Mouse (Mus musculus): ENCODE measurements at regions not wholly inside any gene's neighbourhood (a gene's known extent, or its start where the extent isn't known, plus 50 kb on each side); places are given as distances from the start of the nearest gene placed in this dataset.

DNA sequence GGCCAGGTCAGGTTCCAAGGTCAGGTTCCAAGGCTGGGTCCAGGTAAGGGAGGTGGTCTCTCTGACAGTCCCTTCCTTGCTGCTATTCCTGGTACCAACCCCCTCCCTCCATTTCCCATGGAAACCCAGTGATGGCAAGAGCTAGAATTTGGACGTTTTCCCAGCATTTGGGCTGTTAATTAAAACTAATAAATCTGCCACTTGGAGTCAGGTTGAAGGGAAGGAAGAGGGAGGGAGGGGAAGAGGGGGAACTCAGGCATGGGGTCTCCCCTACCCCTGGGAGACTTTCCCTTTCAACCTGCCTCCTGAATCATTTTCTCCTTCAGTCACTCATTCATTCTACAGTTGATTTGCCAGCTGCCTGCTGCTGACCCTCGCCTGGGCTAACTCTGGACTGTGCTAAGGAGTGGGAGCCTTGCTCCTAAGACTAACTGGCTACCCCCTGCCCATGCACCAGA lies 179.5 kb downstream of the Tmem132e start:
- Histone ChIP-seq H3K4me2 (replicated peaks; ENCODE audit: low read depth, low read length) (no peak overlapping the region), H3K4me3 (ENCODE audit: low read length) (no peak overlapping the region), H3K27ac (ENCODE audit: low read length) (no peak overlapping the region), H3K36me3 (ENCODE audit: insufficient read depth, low read length) (no peaks in the 10 kb centered on the region), H3K27me3 (ENCODE audit: insufficient read depth, low read length) (no peaks in the 10 kb centered on the region), H3K9ac (replicated peaks; ENCODE audit: low read length) (no peak overlapping the region), H3K4me1 (ENCODE audit: insufficient read depth, low read length) (peaks cover 22% of the 10 kb centered on the region), H3K9me3 (ENCODE audit: low read length) (no peaks in the 10 kb centered on the region)
- WGBS, result 4% methylated on average over 2 of the region's 2 CpGs
- ATAC-seq (ENCODE audit: low FRiP score, low TSS enrichment), result no peak

- Histone ChIP-seq H3K9ac (replicated peaks; ENCODE audit: low read length) (no peak overlapping the region), H3K36me3 (ENCODE audit: insufficient read depth, low read length) (no peaks in the 10 kb centered on the region), H3K4me3 (ENCODE audit: low read length) (no peak overlapping the region), H3K9me3 (ENCODE audit: low read length) (no peaks in the 10 kb centered on the region), H3K4me1 (ENCODE audit: insufficient read depth, low read length) (peaks cover 22% of the 10 kb centered on the region), H3K4me2 (replicated peaks; ENCODE audit: low read depth, low read length) (no peak overlapping the region), H3K27me3 (ENCODE audit: insufficient read depth, low read length) (no peaks in the 10 kb centered on the region), H3K27ac (ENCODE audit: low read length) (no peak overlapping the region)
- ATAC-seq (ENCODE audit: low FRiP score, low TSS enrichment), result no peak
- 65% methylated on average over 9 of the region's 9 CpGs for WGBS
Measured at GRCm38 (mm10) chr11:82567014-82567685, 178.4 kb downstream of the Tmem132e start.

DNA sequence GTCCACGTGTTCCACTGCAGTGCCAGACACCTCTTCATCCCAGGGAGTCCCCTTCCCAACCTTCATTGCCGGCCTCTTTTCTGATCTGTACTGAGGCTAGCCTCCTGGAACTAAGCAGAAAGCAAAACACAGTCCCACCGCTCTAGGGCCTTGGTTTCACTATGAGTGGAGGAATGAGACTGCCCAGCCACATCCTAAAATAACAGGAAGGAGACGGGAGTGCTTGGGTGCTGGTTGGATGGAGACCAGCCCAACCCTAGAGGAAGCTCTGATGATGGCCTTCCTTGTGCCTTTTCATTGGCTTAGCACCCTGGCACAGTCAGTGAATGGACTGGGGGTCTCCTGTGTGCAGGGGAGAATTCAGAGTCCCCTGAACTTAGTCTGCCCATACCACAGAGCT lies 177.4 kb downstream of the Tmem132e start:
- Histone ChIP-seq H3K9ac (replicated peaks; ENCODE audit: low read length) (no peak overlapping the region), H3K4me3 (ENCODE audit: low read length) (no peak overlapping the region), H3K27me3 (ENCODE audit: insufficient read depth, low read length) (no peaks in the 10 kb centered on the region), H3K4me1 (ENCODE audit: insufficient read depth, low read length) (peaks cover 22% of the 10 kb centered on the region), H3K9me3 (ENCODE audit: low read length) (no peaks in the 10 kb centered on the region), H3K36me3 (ENCODE audit: insufficient read depth, low read length) (no peaks in the 10 kb centered on the region), H3K27ac (ENCODE audit: low read length) (no peak overlapping the region), H3K4me2 (replicated peaks; ENCODE audit: low read depth, low read length) (no peak overlapping the region)
- no peak for ATAC-seq (ENCODE audit: low FRiP score, low TSS enrichment)
- 62% methylated on average over 4 of the region's 4 CpGs for WGBS

DNA sequence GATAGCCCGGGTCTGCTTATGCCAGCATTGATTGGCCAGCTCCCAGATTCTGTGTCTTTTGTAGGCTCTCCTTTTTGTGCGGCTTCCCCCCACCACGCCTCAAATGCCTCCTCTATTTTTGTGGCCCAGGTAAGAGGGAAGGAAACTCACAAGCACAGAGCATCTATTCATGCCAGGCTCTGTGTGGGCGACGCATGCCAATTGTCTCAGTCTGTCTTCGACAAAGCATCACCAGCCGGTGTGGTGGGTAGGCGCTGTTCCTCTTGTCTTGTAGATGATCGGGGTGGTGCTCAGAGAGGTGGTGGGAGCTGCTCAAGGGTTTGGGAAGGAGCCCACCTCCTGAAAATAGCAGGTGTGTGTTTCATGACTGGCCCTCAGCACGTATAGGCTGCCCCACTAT lies 175.5 kb downstream of the Tmem132e start:
- Histone ChIP-seq H3K9me3 (ENCODE audit: low read length) (no peaks in the 10 kb centered on the region), H3K36me3 (ENCODE audit: insufficient read depth, low read length) (no peaks in the 10 kb centered on the region), H3K9ac (replicated peaks; ENCODE audit: low read length) (no peak overlapping the region), H3K27ac (ENCODE audit: low read length) (no peak overlapping the region), H3K4me1 (ENCODE audit: insufficient read depth, low read length) (peaks cover 17% of the 10 kb centered on the region), H3K27me3 (ENCODE audit: insufficient read depth, low read length) (no peaks in the 10 kb centered on the region), H3K4me3 (ENCODE audit: low read length) (no peak overlapping the region), H3K4me2 (replicated peaks; ENCODE audit: low read depth, low read length) (no peak overlapping the region)
- no peak for ATAC-seq (ENCODE audit: low FRiP score, low TSS enrichment)
- WGBS, result 64% methylated on average over 10 of the region's 10 CpGs

GRCm38 (mm10) chr11:82542028-82542427 lies 153.3 kb downstream of the Tmem132e start:
- 80% methylated on average over 3 of the region's 3 CpGs for WGBS
- H3K27ac ChIP-seq (ENCODE audit: low read length), result no peak overlapping the region
- H3K27me3 ChIP-seq (ENCODE audit: insufficient read depth, low read length), result no peaks in the 10 kb centered on the region
- H3K4me2 ChIP-seq (replicated peaks; ENCODE audit: low read depth, low read length), result no peak overlapping the region
- H3K36me3 ChIP-seq (ENCODE audit: insufficient read depth, low read length), result no peaks in the 10 kb centered on the region
- no peaks in the 10 kb centered on the region for H3K4me1 ChIP-seq (ENCODE audit: insufficient read depth, low read length)
- no peak for ATAC-seq (ENCODE audit: low FRiP score, low TSS enrichment)
- no peaks in the 10 kb centered on the region for H3K9me3 ChIP-seq (ENCODE audit: low read length)
- no peak overlapping the region for H3K9ac ChIP-seq (replicated peaks; ENCODE audit: low read length)
- H3K4me3 ChIP-seq (ENCODE audit: low read length), result no peak overlapping the region

- WGBS, result 74% methylated on average over 7 of the region's 7 CpGs
Measured at GRCm38 (mm10) chr11:82541376-82541775, 152.7 kb downstream of the Tmem132e start.

DNA sequence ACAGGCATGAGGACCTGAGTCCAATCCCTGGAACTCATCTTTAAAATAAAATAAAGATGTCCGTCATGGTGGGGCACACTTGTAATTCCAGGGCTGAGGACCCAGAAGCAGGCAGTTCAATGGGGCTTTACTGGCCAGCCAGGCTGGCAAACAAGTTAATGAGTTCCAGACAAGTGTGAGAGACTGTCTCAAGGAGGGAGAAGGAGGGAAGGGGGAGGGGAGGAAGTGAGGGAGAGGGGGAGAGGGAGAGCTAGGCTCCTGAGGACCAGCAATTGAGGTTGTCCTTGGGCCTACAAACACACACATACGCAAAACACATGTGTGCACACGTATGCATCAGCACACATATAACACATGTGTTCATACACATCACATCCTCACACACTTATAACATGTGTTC lies 149.2 kb downstream of the Tmem132e start:
- Histone ChIP-seq H3K4me3 (ENCODE audit: low read length) (no peak overlapping the region), H3K27me3 (ENCODE audit: insufficient read depth, low read length) (no peaks in the 10 kb centered on the region), H3K9ac (replicated peaks; ENCODE audit: low read length) (no peak overlapping the region), H3K9me3 (ENCODE audit: low read length) (no peaks in the 10 kb centered on the region), H3K36me3 (ENCODE audit: insufficient read depth, low read length) (no peaks in the 10 kb centered on the region), H3K4me1 (ENCODE audit: insufficient read depth, low read length) (no peaks in the 10 kb centered on the region), H3K27ac (ENCODE audit: low read length) (no peak overlapping the region), H3K4me2 (replicated peaks; ENCODE audit: low read depth, low read length) (no peak overlapping the region)
- 85% methylated on average over 3 of the region's 3 CpGs for WGBS
- no peak for ATAC-seq (ENCODE audit: low FRiP score, low TSS enrichment)

More at GRCm38 (mm10) chr11:82541376-82541775, 152.7 kb downstream of the Tmem132e start:
- Histone ChIP-seq H3K4me3 (ENCODE audit: low read length) (no peak overlapping the region), H3K4me2 (replicated peaks; ENCODE audit: low read depth, low read length) (no peak overlapping the region), H3K27me3 (ENCODE audit: insufficient read depth, low read length) (no peaks in the 10 kb centered on the region), H3K36me3 (ENCODE audit: insufficient read depth, low read length) (no peaks in the 10 kb centered on the region), H3K27ac (ENCODE audit: low read length) (no peak overlapping the region), H3K4me1 (ENCODE audit: insufficient read depth, low read length) (no peaks in the 10 kb centered on the region), H3K9ac (replicated peaks; ENCODE audit: low read length) (no peak overlapping the region), H3K9me3 (ENCODE audit: low read length) (no peaks in the 10 kb centered on the region)
- ATAC-seq (ENCODE audit: low FRiP score, low TSS enrichment), result no peak

GRCm38 (mm10) chr11:82523200-82523802 lies 134.6 kb downstream of the Tmem132e start:
- ATAC-seq (ENCODE audit: low FRiP score, low TSS enrichment), result no peak
- Histone ChIP-seq H3K4me2 (replicated peaks; ENCODE audit: low read depth, low read length) (no peak overlapping the region), H3K36me3 (ENCODE audit: insufficient read depth, low read length) (no peaks in the 10 kb centered on the region), H3K4me1 (ENCODE audit: insufficient read depth, low read length) (no peaks in the 10 kb centered on the region), H3K27me3 (ENCODE audit: insufficient read depth, low read length) (0 out of 2 replicates have a peak, but pooled peaks cover 4% of the 10 kb centered on the region), H3K9me3 (ENCODE audit: low read length) (no peaks in the 10 kb centered on the region), H3K4me3 (ENCODE audit: low read length) (no peak overlapping the region), H3K9ac (replicated peaks; ENCODE audit: low read length) (no peak overlapping the region), H3K27ac (ENCODE audit: low read length) (no peak overlapping the region)
- 40% methylated on average over 4 of the region's 4 CpGs for WGBS

DNA sequence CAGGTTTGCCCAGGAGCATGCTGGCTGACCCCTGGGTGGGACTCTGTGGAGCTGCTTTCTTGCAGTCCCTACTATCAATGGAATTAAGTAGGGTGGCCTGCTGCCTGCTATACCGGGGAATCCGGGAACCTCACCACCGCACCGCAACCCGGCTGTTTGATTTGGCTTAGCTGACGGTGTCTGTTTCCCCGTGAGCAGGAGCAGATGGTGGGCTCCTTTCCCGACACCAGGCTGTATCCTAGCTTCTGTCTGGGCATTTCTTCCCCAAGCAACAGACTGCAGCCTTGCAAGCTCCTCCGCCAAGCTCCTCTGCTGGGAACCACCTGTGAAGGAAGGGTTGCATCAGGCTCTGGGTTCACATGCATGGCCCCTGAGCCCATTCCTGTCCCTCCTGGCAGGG lies 132.7 kb downstream of the Tmem132e start:
- Histone ChIP-seq H3K27ac (ENCODE audit: low read length) (no peak overlapping the region), H3K27me3 (ENCODE audit: insufficient read depth, low read length) (0 out of 2 replicates have a peak, but pooled peaks cover 4% of the 10 kb centered on the region), H3K4me2 (replicated peaks; ENCODE audit: low read depth, low read length) (no peak overlapping the region), H3K4me3 (ENCODE audit: low read length) (no peak overlapping the region), H3K4me1 (ENCODE audit: insufficient read depth, low read length) (no peaks in the 10 kb centered on the region), H3K9me3 (ENCODE audit: low read length) (no peaks in the 10 kb centered on the region), H3K36me3 (ENCODE audit: insufficient read depth, low read length) (no peaks in the 10 kb centered on the region), H3K9ac (replicated peaks; ENCODE audit: low read length) (no peak overlapping the region)
- 38% methylated on average over 9 of the region's 9 CpGs for WGBS
- no peak for ATAC-seq (ENCODE audit: low FRiP score, low TSS enrichment)

GRCm38 (mm10) chr11:82518691-82519090 lies 130.0 kb downstream of the Tmem132e start:
- H3K27ac ChIP-seq (ENCODE audit: low read length), result no peak overlapping the region
- H3K27me3 ChIP-seq (ENCODE audit: insufficient read depth, low read length), result 0 out of 2 replicates have a peak, but pooled peaks cover 4% of the 10 kb centered on the region
- no peak overlapping the region for H3K4me2 ChIP-seq (replicated peaks; ENCODE audit: low read depth, low read length)
- H3K4me1 ChIP-seq (ENCODE audit: insufficient read depth, low read length), result no peaks in the 10 kb centered on the region
- no peak for ATAC-seq (ENCODE audit: low FRiP score, low TSS enrichment)
- no peak overlapping the region for H3K9ac ChIP-seq (replicated peaks; ENCODE audit: low read length)
- WGBS, result 6% methylated on average over 6 of the region's 6 CpGs
- no peaks in the 10 kb centered on the region for H3K9me3 ChIP-seq (ENCODE audit: low read length)
- no peak overlapping the region for H3K4me3 ChIP-seq (ENCODE audit: low read length)
- H3K36me3 ChIP-seq (ENCODE audit: insufficient read depth, low read length), result no peaks in the 10 kb centered on the region

Data from kidney, embryonic 16.5 days (tissue).